Mouse (Mus musculus) forebrain, embryonic 13.5 days (tissue): ENCODE measurements around the gene Krt4. TPM values are rescaled to one million over a fixed set of nuclear protein-coding genes. Genes with fewer than 3 reads are reported as not detected.
A peak's percentile ranks its signal among the peaks of the same experiment; 100 is the strongest.

Experiments
- ATAC-seq: fragments of 200-750 bp; cut with Nextera tagmentation; 2 replicates; pipeline ENCODE4 v1.8.0; 2017
- H3K27ac ChIP-seq: fragments of 300-500 bp; sonication (generic); 2 replicates; pipeline ENCODE4 v1.5.1; 2015; ENCODE audit warnings: inconsistent platforms, mild to moderate bottlenecking, moderate library complexity
- H3K27me3 ChIP-seq: fragments of 300-500 bp; sonication (generic); 2 replicates; pipeline ENCODE4 v1.6.1; 2015; ENCODE audit warnings: mild to moderate bottlenecking, inconsistent platforms
- H3K36me3 ChIP-seq: fragments of 300-500 bp; sonication (generic); 2 replicates; pipeline ENCODE4 v1.6.1; 2015; ENCODE audit warnings: mild to moderate bottlenecking, inconsistent platforms; ENCODE audit not compliant: poor library complexity, severe bottlenecking
- H3K4me1 ChIP-seq: fragments of 300-500 bp; sonication (generic); 2 replicates; pipeline ENCODE4 v1.6.1; 2015; ENCODE audit warnings: inconsistent platforms
- H3K4me2 ChIP-seq: fragments of 300-500 bp; sonication (generic); 2 replicates; pipeline ENCODE4 v1.6.1; 2015; ENCODE audit warnings: inconsistent platforms, mild to moderate bottlenecking, moderate library complexity
- H3K4me3 ChIP-seq: fragments of 300-500 bp; sonication (generic); 2 replicates; pipeline ENCODE4 v1.5.1; 2015; ENCODE audit warnings: mild to moderate bottlenecking, inconsistent platforms
- H3K9ac ChIP-seq: fragments of 300-500 bp; sonication (generic); 2 replicates; pipeline ENCODE4 v1.6.1; 2015; ENCODE audit warnings: mild to moderate bottlenecking, inconsistent platforms
- H3K9me3 ChIP-seq: fragments of 300-500 bp; sonication (generic); replicated peaks from 2 replicates; pipeline ENCODE4 v1.6.1; 2016; ENCODE audit warnings: inconsistent platforms
- WGBS: fragments of 180-500 bp; shearing (Covaris S2); methylation state at CpG from one replicate; pipeline ENCODE4 v1.1.7; 2015; 5-methylcytosine and 5-hydroxymethylcytosine counted together
- microRNA-seq: library from miRNA; unstranded; fragments of <30 nt; microRNA quantifications from one replicate; pipeline ENCODE4, GENCODE M21; 2016
- polyA plus RNA-seq: library from polyadenylated mRNA; unstranded; fragments of >200 nt; fragmentation: Nextera tagmentation; extraction: Ambion mirVana; gene quantifications from 2 replicates; pipeline ENCODE4 v1.2.1, GENCODE M21; 2015

Gene Krt4
- polyA plus RNA-seq, 1 experiment from 2014 or later, result not detected

- Histone ChIP-seq H3K36me3 (no peaks in the 10 kb centered on the region), H3K27me3 (no peaks in the 10 kb centered on the region), H3K9ac (no peak overlapping the region), H3K4me2 (no peak overlapping the region), H3K9me3 (no peaks in the 10 kb centered on the region), H3K27ac (no peak overlapping the region), H3K4me3 (no peak overlapping the region), H3K4me1 (no peaks in the 10 kb centered on the region)
- ATAC-seq, result no peak
- 68% methylated on average over 2 of the region's 2 CpGs for WGBS
Measured at GRCm38 (mm10) chr15:101878041-101878440, 46.5 kb downstream of the Krt4 start.

- ATAC-seq, result no peak
- no peak overlapping the region for H3K27ac ChIP-seq
- H3K9ac ChIP-seq, result no peak overlapping the region
- no peaks in the 10 kb centered on the region for H3K36me3 ChIP-seq
- no peak overlapping the region for H3K4me3 ChIP-seq
- H3K9me3 ChIP-seq, result no peaks in the 10 kb centered on the region
- H3K4me1 ChIP-seq, result peaks cover 3% of the 10 kb centered on the region; the same call in 1 of the 2 replicates
- 87% methylated on average over 1 of the region's 1 CpGs for WGBS
- no peaks in the 10 kb centered on the region for H3K27me3 ChIP-seq
- H3K4me2 ChIP-seq, result no peak overlapping the region
Measured at GRCm38 (mm10) chr15:101874383-101874782, 50.2 kb downstream of the Krt4 start.

- Histone ChIP-seq H3K4me2 (no peak overlapping the region), H3K27me3 (no peaks in the 10 kb centered on the region), H3K9me3 (no peaks in the 10 kb centered on the region), H3K4me1 (peaks cover 3% of the 10 kb centered on the region; the same call in 1 of the 2 replicates), H3K4me3 (no peak overlapping the region), H3K9ac (no peak overlapping the region), H3K27ac (no peak overlapping the region), H3K36me3 (no peaks in the 10 kb centered on the region)
- 61% methylated on average over 4 of the region's 4 CpGs for WGBS
- ATAC-seq, result no peak
Measured at GRCm38 (mm10) chr15:101873231-101873630, 51.3 kb downstream of the Krt4 start.

- Histone ChIP-seq H3K36me3 (no peaks in the 10 kb centered on the region), H3K4me2 (no peak within 1 kb of the TSS), H3K9ac (no peak within 1 kb of the TSS), H3K4me1 (peaks cover 3% of the 10 kb centered on the region; the same call in 1 of the 2 replicates), H3K4me3 (no peak within 1 kb of the TSS), H3K27me3 (no peaks in the 10 kb centered on the region), H3K9me3 (no peaks in the 10 kb centered on the region), H3K27ac (no peak within 1 kb of the TSS)
- WGBS, result 28% methylated on average over 6 of the region's 6 CpGs
- ATAC-seq, result peak; percentile 51; the same call in 1 of the 2 replicates
Measured at GRCm38 (mm10) chr15:101869431-101869830, 55.1 kb downstream of the Krt4 start, which contains the start of gene Krt77. Gene Krt77, minus strand, starts transcription at chr15:101869705.

Small RNA genes within 50 kb of the gene (microRNA-seq; reads per million reads assigned to microRNA genes)
- not detected for gene Gm44356

Other genes with a start within 250 kb of the Krt4 start
- not detected in 2 replicates for gene Krt6b, start 244.4 kb downstream of the Krt4 start, polyA plus RNA-seq
- gene Krt6a, start 230.4 kb downstream of the Krt4 start, polyA plus RNA-seq, result not detected in 2 replicates
- 0.14 and 0.35 TPM in 2 replicates for gene Krt5, start 211.8 kb downstream of the Krt4 start, polyA plus RNA-seq
- gene Krt71, start 181.6 kb downstream of the Krt4 start, polyA plus RNA-seq, result not detected in 2 replicates
- gene Krt72, start 138.3 kb downstream of the Krt4 start, polyA plus RNA-seq, result not detected in 2 replicates
- 0.59 and 0.66 TPM in 2 replicates for gene Krt73, start 122.4 kb downstream of the Krt4 start, polyA plus RNA-seq
- not detected in 2 replicates for gene Krt2, start 106.6 kb downstream of the Krt4 start, polyA plus RNA-seq
- gene Krt1, start 73.9 kb downstream of the Krt4 start, polyA plus RNA-seq, result 3.5 and 3.9 TPM in 2 replicates
- 0.19 and 0.65 TPM in 2 replicates for gene Krt77, start 55.0 kb downstream of the Krt4 start, polyA plus RNA-seq
- not detected in 2 replicates for gene Krt76, start 31.8 kb downstream of the Krt4 start, polyA plus RNA-seq
- gene Krt79, start 15.6 kb upstream of the Krt4 start, polyA plus RNA-seq, result 0.10 and 0.33 TPM in 2 replicates
- not detected in 2 replicates for gene Krt78, start 29.6 kb upstream of the Krt4 start, polyA plus RNA-seq
- 1.7 and 2.6 TPM in 2 replicates for gene Krt8, start 79.7 kb upstream of the Krt4 start, polyA plus RNA-seq
- 2.4 and 6.3 TPM in 2 replicates for gene Krt18, start 103.4 kb upstream of the Krt4 start, polyA plus RNA-seq
- 90.5 and 102 TPM in 2 replicates for gene Eif4b, start 149.0 kb upstream of the Krt4 start, polyA plus RNA-seq
- 4.5 and 6.7 TPM in 2 replicates for gene Tns2, start 175.7 kb upstream of the Krt4 start, polyA plus RNA-seq
- gene Spryd3, start 211.5 kb upstream of the Krt4 start, polyA plus RNA-seq, result 21.7 and 25.4 TPM in 2 replicates
- 0.37 and 0.40 TPM in 2 replicates for gene Igfbp6, start 219.6 kb upstream of the Krt4 start, polyA plus RNA-seq
- 0.10 TPM in 1 of 2 replicates, not detected in the other for gene Soat2, start 225.8 kb upstream of the Krt4 start, polyA plus RNA-seq